Mouse (Mus musculus) ES-Bruce4 (cell line): Measurements from ENCODE around the gene Cant1.

ENCODE experiments used
- CTCF ChIP-seq: IDR thresholded peaks from one replicate; pipeline ENCODE4 v1.8.1; 2011; ENCODE audit warnings: low read depth, low read length
- EP300 ChIP-seq: IDR thresholded peaks from 2 replicates; pipeline ENCODE4 v1.6.1; 2011; ENCODE audit warnings: low read depth, low read length; ENCODE audit not compliant: insufficient read depth
- POLR2A ChIP-seq: IDR thresholded peaks from one replicate; pipeline ENCODE4 v1.8.1; 2011; ENCODE audit warnings: low read length; ENCODE audit not compliant: insufficient read depth

GRCm38 (mm10) chr11:118400566-118400936 lies 18.3 kb downstream of the Cant1 start:
- TF ChIP-seq EP300: no peak
- TF ChIP-seq CTCF: no peak
- TF ChIP-seq POLR2A: no peak
